Mouse (Mus musculus): Measurements from ENCODE around the gene Gm28845. TPM values are rescaled to one million over a fixed set of nuclear protein-coding genes. Genes with fewer than 3 reads are reported as not detected.

Gene Gm28845
- total and polyA plus RNA-seq, 2 experiments from 2014 or later = 0.64 to 2.6 TPM

- Histone ChIP-seq H3K4me1 (ENCODE audit: insufficient read depth, low read length) (no peaks in the 10 kb centered on the region), H3K4me2 (ENCODE audit: low read depth, low read length) (no peak overlapping the region), H3K9ac (replicated peaks; ENCODE audit: low read length) (no peak overlapping the region), H3K36me3 (ENCODE audit: insufficient read depth, low read length) (no peaks in the 10 kb centered on the region), H3K4me3 (ENCODE audit: low read length) (no peak overlapping the region), H3K27ac (no peak overlapping the region), H3K27me3 (ENCODE audit: insufficient read depth, low read length) (no peaks in the 10 kb centered on the region), H3K9me3 (ENCODE audit: low read length) (no peaks in the 10 kb centered on the region)
- ATAC-seq (no peak), DNase-seq (ENCODE audit: low spot score) (no peak)
- 65% methylated on average over 2 of the region's 2 CpGs for WGBS
- no peak for TF ChIP-seq CTCF (IDR thresholded peaks at IDR 0.05; ENCODE audit: low read depth)
These were observed 27.2 kb upstream of the Gm28845 start for GRCm38 (mm10) chr1:65146601-65147000.

- Histone ChIP-seq H3K27ac (no peak overlapping the region), H3K4me1 (ENCODE audit: insufficient read depth, low read length) (no peaks in the 10 kb centered on the region), H3K4me2 (ENCODE audit: low read depth, low read length) (no peak overlapping the region), H3K27me3 (ENCODE audit: insufficient read depth, low read length) (no peaks in the 10 kb centered on the region), H3K9me3 (ENCODE audit: low read length) (no peaks in the 10 kb centered on the region), H3K9ac (replicated peaks; ENCODE audit: low read length) (no peak overlapping the region), H3K36me3 (ENCODE audit: insufficient read depth, low read length) (no peaks in the 10 kb centered on the region), H3K4me3 (ENCODE audit: low read length) (no peak overlapping the region)
- DNase-seq (ENCODE audit: low spot score) (no peak), ATAC-seq (no peak)
- no peak for TF ChIP-seq CTCF (IDR thresholded peaks at IDR 0.05; ENCODE audit: low read depth)
- 94% methylated on average over 2 of the region's 2 CpGs for WGBS
These were observed 25.4 kb upstream of the Gm28845 start for GRCm38 (mm10) chr1:65144783-65145182.

- H3K27me3 ChIP-seq (ENCODE audit: insufficient read depth, low read length) = no peaks in the 10 kb centered on the region
- TF ChIP-seq CTCF (IDR thresholded peaks at IDR 0.05; ENCODE audit: low read depth) = no peak
- no peak for ATAC-seq
- no peak for DNase-seq (ENCODE audit: low spot score)
- WGBS = 85% methylated on average over 6 of the region's 6 CpGs
- H3K9me3 ChIP-seq (ENCODE audit: low read length) = no peaks in the 10 kb centered on the region
- H3K9ac ChIP-seq (replicated peaks; ENCODE audit: low read length) = no peak overlapping the region
- H3K4me1 ChIP-seq (ENCODE audit: insufficient read depth, low read length) = no peaks in the 10 kb centered on the region
- no peaks in the 10 kb centered on the region for H3K36me3 ChIP-seq (ENCODE audit: insufficient read depth, low read length)
- H3K4me2 ChIP-seq (ENCODE audit: low read depth, low read length) = no peak overlapping the region
- H3K27ac ChIP-seq = no peak overlapping the region
- H3K4me3 ChIP-seq (ENCODE audit: low read length) = no peak overlapping the region
These were observed 18.2 kb upstream of the Gm28845 start for GRCm38 (mm10) chr1:65137560-65137959.

DNA sequence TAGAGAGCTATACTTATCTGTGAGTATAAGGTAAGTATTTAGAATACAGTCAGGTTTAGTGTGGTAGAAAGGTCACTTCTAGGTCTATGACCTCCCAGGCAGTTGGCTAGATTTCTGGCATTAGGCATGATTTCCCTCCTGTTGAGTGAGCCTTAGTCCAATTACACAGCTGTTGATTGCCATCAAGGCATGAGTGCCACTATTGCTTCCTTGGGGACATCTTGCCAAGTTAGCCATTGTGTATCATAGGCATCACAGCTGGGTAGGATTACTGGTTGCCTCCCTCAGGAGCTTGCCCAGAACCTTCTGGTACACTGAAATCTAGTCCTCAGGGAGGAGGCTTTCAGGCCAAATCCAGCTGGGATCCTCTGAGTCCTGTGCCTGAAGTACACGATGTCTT lies 13.5 kb upstream of the Gm28845 start:
- TF ChIP-seq CTCF (IDR thresholded peaks at IDR 0.05; ENCODE audit: low read depth) = no peak
- 80% methylated on average over 1 of the region's 1 CpGs for WGBS
- no peak for DNase-seq (ENCODE audit: low spot score)
- no peak overlapping the region for H3K27ac ChIP-seq
- ATAC-seq = no peak
- no peaks in the 10 kb centered on the region for H3K4me1 ChIP-seq (ENCODE audit: insufficient read depth, low read length)
- H3K27me3 ChIP-seq (ENCODE audit: insufficient read depth, low read length) = no peaks in the 10 kb centered on the region
- H3K9me3 ChIP-seq (ENCODE audit: low read length) = no peaks in the 10 kb centered on the region
- H3K36me3 ChIP-seq (ENCODE audit: insufficient read depth, low read length) = no peaks in the 10 kb centered on the region
- no peak overlapping the region for H3K4me3 ChIP-seq (ENCODE audit: low read length)
- H3K9ac ChIP-seq (replicated peaks; ENCODE audit: low read length) = no peak overlapping the region
- no peak overlapping the region for H3K4me2 ChIP-seq (ENCODE audit: low read depth, low read length)

- Histone ChIP-seq H3K9me3 (ENCODE audit: low read length) (no peaks in the 10 kb centered on the region), H3K36me3 (ENCODE audit: insufficient read depth, low read length) (no peaks in the 10 kb centered on the region), H3K27ac (no peak overlapping the region), H3K4me1 (ENCODE audit: insufficient read depth, low read length) (no peaks in the 10 kb centered on the region), H3K4me3 (ENCODE audit: low read length) (no peak overlapping the region), H3K9ac (replicated peaks; ENCODE audit: low read length) (no peak overlapping the region), H3K27me3 (ENCODE audit: insufficient read depth, low read length) (no peaks in the 10 kb centered on the region), H3K4me2 (ENCODE audit: low read depth, low read length) (no peak overlapping the region)
- no peak for TF ChIP-seq CTCF (IDR thresholded peaks at IDR 0.05; ENCODE audit: low read depth)
- 95% methylated on average over 1 of the region's 1 CpGs for WGBS
- DNase-seq (ENCODE audit: low spot score) = no peak
- no peak for ATAC-seq
These were observed 12.3 kb upstream of the Gm28845 start for GRCm38 (mm10) chr1:65131671-65132070.

- TF ChIP-seq CTCF (IDR thresholded peaks at IDR 0.05; ENCODE audit: low read depth) = no peak
- ATAC-seq (no peak), DNase-seq (ENCODE audit: low spot score) (no peak)
- Histone ChIP-seq H3K27ac (no peak overlapping the region), H3K4me2 (ENCODE audit: low read depth, low read length) (no peak overlapping the region), H3K9ac (replicated peaks; ENCODE audit: low read length) (no peak overlapping the region), H3K36me3 (ENCODE audit: insufficient read depth, low read length) (no peaks in the 10 kb centered on the region), H3K4me3 (ENCODE audit: low read length) (no peak overlapping the region), H3K27me3 (ENCODE audit: insufficient read depth, low read length) (no peaks in the 10 kb centered on the region), H3K4me1 (ENCODE audit: insufficient read depth, low read length) (no peaks in the 10 kb centered on the region), H3K9me3 (ENCODE audit: low read length) (no peaks in the 10 kb centered on the region)
- 75% methylated on average over 3 of the region's 3 CpGs for WGBS
These were observed 10.9 kb upstream of the Gm28845 start for GRCm38 (mm10) chr1:65130226-65130625.

DNA sequence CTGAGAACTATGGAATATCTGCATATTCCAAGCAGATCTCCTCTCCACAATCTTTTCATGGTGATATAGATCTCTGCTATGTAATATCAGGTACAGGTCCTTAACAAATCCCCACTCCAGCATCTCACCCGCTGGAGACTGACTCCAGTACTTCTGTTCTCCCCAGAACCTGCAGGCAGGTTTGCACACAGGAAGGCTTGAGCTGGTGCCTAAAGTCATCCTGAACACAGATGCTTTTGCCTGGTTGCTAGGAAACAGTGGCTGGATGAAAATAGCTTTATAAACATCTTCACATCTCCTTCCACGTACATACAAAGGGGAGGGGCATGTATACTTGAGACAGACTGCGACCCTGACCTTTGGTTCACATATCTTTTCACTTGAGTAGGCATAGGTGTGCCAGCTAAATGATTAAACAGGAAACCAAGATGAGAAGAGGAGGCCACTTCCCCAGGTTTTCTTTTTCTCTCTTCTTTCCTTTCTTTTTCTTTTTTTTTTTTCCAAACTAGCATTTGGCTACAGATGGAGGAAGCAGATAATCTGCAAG lies 10.3 kb upstream of the Gm28845 start:
- no peak for TF ChIP-seq CTCF (IDR thresholded peaks at IDR 0.05; ENCODE audit: low read depth)
- Histone ChIP-seq H3K4me3 (ENCODE audit: low read length) (no peak overlapping the region), H3K4me2 (ENCODE audit: low read depth, low read length) (no peak overlapping the region), H3K27me3 (ENCODE audit: insufficient read depth, low read length) (no peaks in the 10 kb centered on the region), H3K9ac (replicated peaks; ENCODE audit: low read length) (no peak overlapping the region), H3K9me3 (ENCODE audit: low read length) (no peaks in the 10 kb centered on the region), H3K4me1 (ENCODE audit: insufficient read depth, low read length) (no peaks in the 10 kb centered on the region), H3K27ac (no peak overlapping the region), H3K36me3 (ENCODE audit: insufficient read depth, low read length) (no peaks in the 10 kb centered on the region)
- WGBS = 65% methylated on average over 3 of the region's 3 CpGs
- ATAC-seq (peak; percentile 61), DNase-seq (ENCODE audit: low spot score) (peak; percentile 38)

Data from hindbrain, postnatal 0 days (tissue).